Mouse (Mus musculus): ENCODE measurements around the gene Ttll11. TPM values are rescaled to one million over a fixed set of nuclear protein-coding genes. Genes with fewer than 3 reads are reported as not detected.

The Ttll11 gene
- polyA plus RNA-seq, 1 experiment from 2014 or later: 0.95 TPM

GRCm38 (mm10) chr2:35785877-35786276, 193.8 kb downstream of the Ttll11 start:
- no peaks in the 10 kb centered on the region for H3K9me3 ChIP-seq
- no peaks in the 10 kb centered on the region for H3K27me3 ChIP-seq (ENCODE audit: poor library complexity, severe bottlenecking)
- H3K4me3 ChIP-seq: no peak overlapping the region
- H3K36me3 ChIP-seq (replicated peaks): no peaks in the 10 kb centered on the region
- H3K27ac ChIP-seq: no peak overlapping the region
- H3K4me1 ChIP-seq: peaks cover 29% of the 10 kb centered on the region
- WGBS: 89% methylated on average over 7 of the region's 7 CpGs
- no peak for DNase-seq (ENCODE audit: extremely low spot score, low spot score)

- Histone ChIP-seq H3K27ac (peak overlapping the region; percentile 8), H3K4me3 (no peak overlapping the region), H3K4me1 (peaks cover 29% of the 10 kb centered on the region), H3K27me3 (ENCODE audit: poor library complexity, severe bottlenecking) (no peaks in the 10 kb centered on the region), H3K9me3 (no peaks in the 10 kb centered on the region), H3K36me3 (replicated peaks) (no peaks in the 10 kb centered on the region)
- no peak for DNase-seq (ENCODE audit: extremely low spot score, low spot score)
- 72% methylated on average over 10 of the region's 10 CpGs for WGBS
Measured at GRCm38 (mm10) chr2:35783368-35783767, 196.3 kb downstream of the Ttll11 start.

GRCm38 (mm10) chr2:35779266-35779665, 200.4 kb downstream of the Ttll11 start:
- no peak overlapping the region for H3K27ac ChIP-seq
- H3K4me3 ChIP-seq: no peak overlapping the region
- 90% methylated on average over 5 of the region's 5 CpGs for WGBS
- no peak for DNase-seq (ENCODE audit: extremely low spot score, low spot score)
- H3K27me3 ChIP-seq (ENCODE audit: poor library complexity, severe bottlenecking): no peaks in the 10 kb centered on the region
- H3K36me3 ChIP-seq (replicated peaks): no peaks in the 10 kb centered on the region
- peaks cover 27% of the 10 kb centered on the region for H3K4me1 ChIP-seq
- no peaks in the 10 kb centered on the region for H3K9me3 ChIP-seq

GRCm38 (mm10) chr2:35776935-35777334, 202.8 kb downstream of the Ttll11 start:
- 86% methylated on average over 9 of the region's 9 CpGs for WGBS
- Histone ChIP-seq H3K27ac (no peak overlapping the region), H3K4me3 (no peak overlapping the region), H3K9me3 (no peaks in the 10 kb centered on the region), H3K36me3 (replicated peaks) (no peaks in the 10 kb centered on the region), H3K4me1 (peaks cover 7% of the 10 kb centered on the region), H3K27me3 (ENCODE audit: poor library complexity, severe bottlenecking) (no peaks in the 10 kb centered on the region)
- DNase-seq (ENCODE audit: extremely low spot score, low spot score): no peak

- no peak overlapping the region for H3K27ac ChIP-seq
- 78% methylated on average over 5 of the region's 5 CpGs for WGBS
- no peaks in the 10 kb centered on the region for H3K27me3 ChIP-seq (ENCODE audit: poor library complexity, severe bottlenecking)
- H3K9me3 ChIP-seq: no peaks in the 10 kb centered on the region
- no peak overlapping the region for H3K4me3 ChIP-seq
- H3K4me1 ChIP-seq: peaks cover 4% of the 10 kb centered on the region; the same call in 1 of the 2 replicates
- DNase-seq (ENCODE audit: extremely low spot score, low spot score): no peak
- H3K36me3 ChIP-seq (replicated peaks): no peaks in the 10 kb centered on the region
Measured at GRCm38 (mm10) chr2:35775651-35776055, 204.1 kb downstream of the Ttll11 start.

- Histone ChIP-seq H3K4me3 (no peak overlapping the region), H3K4me1 (peaks cover 21% of the 10 kb centered on the region), H3K36me3 (replicated peaks) (no peaks in the 10 kb centered on the region), H3K27me3 (ENCODE audit: poor library complexity, severe bottlenecking) (peaks cover 30% of the 10 kb centered on the region), H3K9me3 (no peaks in the 10 kb centered on the region), H3K27ac (no peak overlapping the region)
- DNase-seq (ENCODE audit: extremely low spot score, low spot score): no peak
- WGBS: 84% methylated on average over 2 of the region's 2 CpGs
Measured at GRCm38 (mm10) chr2:35770541-35770940, 209.2 kb downstream of the Ttll11 start.

- H3K4me3 ChIP-seq: no peak overlapping the region
- no peaks in the 10 kb centered on the region for H3K9me3 ChIP-seq
- H3K36me3 ChIP-seq (replicated peaks): no peaks in the 10 kb centered on the region
- H3K27me3 ChIP-seq (ENCODE audit: poor library complexity, severe bottlenecking): peaks cover 30% of the 10 kb centered on the region
- H3K27ac ChIP-seq: no peak overlapping the region
- H3K4me1 ChIP-seq: peaks cover 21% of the 10 kb centered on the region
- no peak for DNase-seq (ENCODE audit: extremely low spot score, low spot score)
- 87% methylated on average over 12 of the region's 12 CpGs for WGBS
Measured at GRCm38 (mm10) chr2:35769398-35769797, 210.3 kb downstream of the Ttll11 start.

GRCm38 (mm10) chr2:35768538-35769238, 211.0 kb downstream of the Ttll11 start:
- Histone ChIP-seq H3K36me3 (replicated peaks) (no peaks in the 10 kb centered on the region), H3K27ac (no peak overlapping the region), H3K9me3 (no peaks in the 10 kb centered on the region), H3K4me1 (peaks cover 21% of the 10 kb centered on the region), H3K27me3 (ENCODE audit: poor library complexity, severe bottlenecking) (peaks cover 30% of the 10 kb centered on the region), H3K4me3 (no peak overlapping the region)
- WGBS: 36% methylated on average over 4 of the region's 4 CpGs
- no peak for DNase-seq (ENCODE audit: extremely low spot score, low spot score)

GRCm38 (mm10) chr2:35767834-35768537, 211.7 kb downstream of the Ttll11 start:
- Histone ChIP-seq H3K9me3 (no peaks in the 10 kb centered on the region), H3K27me3 (ENCODE audit: poor library complexity, severe bottlenecking) (peaks cover 30% of the 10 kb centered on the region), H3K4me1 (peaks cover 21% of the 10 kb centered on the region), H3K27ac (no peak overlapping the region), H3K36me3 (replicated peaks) (no peaks in the 10 kb centered on the region), H3K4me3 (no peak overlapping the region)
- DNase-seq (ENCODE audit: extremely low spot score, low spot score): no peak
- WGBS: 44% methylated on average over 14 of the region's 14 CpGs

GRCm38 (mm10) chr2:35764328-35764727, 215.4 kb downstream of the Ttll11 start:
- peaks cover 31% of the 10 kb centered on the region for H3K4me1 ChIP-seq
- no peaks in the 10 kb centered on the region for H3K9me3 ChIP-seq
- DNase-seq (ENCODE audit: extremely low spot score, low spot score): no peak
- no peak overlapping the region for H3K27ac ChIP-seq
- H3K4me3 ChIP-seq: no peak overlapping the region
- WGBS: 91% methylated on average over 8 of the region's 8 CpGs
- peaks cover 27% of the 10 kb centered on the region for H3K27me3 ChIP-seq (ENCODE audit: poor library complexity, severe bottlenecking)
- H3K36me3 ChIP-seq (replicated peaks): no peaks in the 10 kb centered on the region

- Histone ChIP-seq H3K9me3 (no peaks in the 10 kb centered on the region), H3K4me1 (peaks cover 30% of the 10 kb centered on the region), H3K36me3 (replicated peaks) (no peaks in the 10 kb centered on the region), H3K4me3 (no peak overlapping the region), H3K27me3 (ENCODE audit: poor library complexity, severe bottlenecking) (peaks cover 22% of the 10 kb centered on the region), H3K27ac (no peak overlapping the region)
- WGBS: 93% methylated on average over 7 of the region's 7 CpGs
- no peak for DNase-seq (ENCODE audit: extremely low spot score, low spot score)
Measured at GRCm38 (mm10) chr2:35763818-35764217, 215.9 kb downstream of the Ttll11 start.

- Histone ChIP-seq H3K4me3 (no peak overlapping the region), H3K9me3 (no peaks in the 10 kb centered on the region), H3K27me3 (ENCODE audit: poor library complexity, severe bottlenecking) (peaks cover 4% of the 10 kb centered on the region; the same call in 1 of the 2 replicates), H3K36me3 (replicated peaks) (no peaks in the 10 kb centered on the region), H3K4me1 (peaks cover 16% of the 10 kb centered on the region), H3K27ac (no peak overlapping the region)
- no peak for DNase-seq (ENCODE audit: extremely low spot score, low spot score)
- 90% methylated on average over 5 of the region's 5 CpGs for WGBS
Measured at GRCm38 (mm10) chr2:35761458-35761857, 218.3 kb downstream of the Ttll11 start.

GRCm38 (mm10) chr2:35760867-35761266, 218.8 kb downstream of the Ttll11 start:
- peaks cover 12% of the 10 kb centered on the region for H3K4me1 ChIP-seq
- no peak overlapping the region for H3K27ac ChIP-seq
- no peak overlapping the region for H3K4me3 ChIP-seq
- H3K27me3 ChIP-seq (ENCODE audit: poor library complexity, severe bottlenecking): no peaks in the 10 kb centered on the region
- H3K9me3 ChIP-seq: no peaks in the 10 kb centered on the region
- DNase-seq (ENCODE audit: extremely low spot score, low spot score): no peak
- H3K36me3 ChIP-seq (replicated peaks): no peaks in the 10 kb centered on the region

Measured in forebrain, embryonic 10.5 days (tissue).